Comparison of ENCODE assay signal across 13 mouse cellular contexts in genomic region chr2:28606601-28607340, GRCm38 (mm10). TPM values are rescaled to one million over a fixed set of nuclear protein-coding genes. Genes with fewer than 3 reads are reported as not detected.
DNase-seq lines count a peak whose midpoint lies in the region; ATAC-seq and TF ChIP-seq lines count a peak whose summit lies in the region.
"Had no signal": no experiment of that assay in that cellular context is flagged by ENCODE, and none has a peak within 500 bp of the region (broad histone marks: within the 10 kb centered on the region; RNA-seq: fewer than 3 reads in every experiment).

No protein-coding gene starts in this region.

- H3K36me3 ChIP-seq in hindbrain, embryonic 11.5 days (ENCODE audit: control insufficient read depth, insufficient read depth, low read length) = no peaks in the 10 kb centered on the region
- no peaks in the 10 kb centered on the region for H3K36me3 ChIP-seq in hindbrain, embryonic 14.5 days (replicated peaks; ENCODE audit: control insufficient read depth, insufficient read depth)
- H3K36me3 ChIP-seq in E14TG2a.4 (ENCODE audit: insufficient read depth, low read length) = no peaks in the 10 kb centered on the region
- H3K36me3 ChIP-seq in liver, embryonic 15.5 days (replicated peaks) = peaks cover 40% of the 10 kb centered on the region
- H3K36me3 ChIP-seq: embryonic facial prominence, embryonic 15.5 days had no signal

- no peak overlapping the region for H3K27ac ChIP-seq in hindbrain, embryonic 11.5 days (ENCODE audit: low read depth, low read length)
- no peak overlapping the region for H3K27ac ChIP-seq in hindbrain, embryonic 14.5 days
- H3K27ac ChIP-seq in liver, embryonic 15.5 days (replicated peaks) = peak overlapping the region; percentile 84
- H3K27ac ChIP-seq: embryonic facial prominence, embryonic 15.5 days; macrophage had no signal

- TF ChIP-seq CTCF in E14TG2a.4 (conservative IDR thresholded peaks at IDR 0.05; ENCODE audit: low read length) = peak; percentile 42
- TF ChIP-seq CTCF in brain, embryonic 14.5 days (IDR thresholded peaks at IDR 0.05; ENCODE audit: borderline replicate concordance, extremely low read depth, insufficient read depth, insufficient read length) = peak; percentile 43; the same call in 1 of the 2 replicates

- no peaks in the 10 kb centered on the region for H3K9me3 ChIP-seq in hindbrain, embryonic 11.5 days (ENCODE audit: control insufficient read depth, low read length)
- H3K9me3 ChIP-seq in hindbrain, embryonic 14.5 days (ENCODE audit: control insufficient read depth, low read length) = no peaks in the 10 kb centered on the region
- H3K9me3 ChIP-seq in E14TG2a.4 (ENCODE audit: low read length) = no peaks in the 10 kb centered on the region
- no peaks in the 10 kb centered on the region for H3K9me3 ChIP-seq in liver, embryonic 15.5 days (replicated peaks)
- H3K9me3 ChIP-seq: embryonic facial prominence, embryonic 15.5 days had no signal

- DNase-seq in hindbrain, embryonic 11.5 days (ENCODE audit: low spot score) = peak; percentile 28
- no peak for DNase-seq in hindbrain, embryonic 14.5 days (ENCODE audit: low spot score)
- DNase-seq in brain, embryonic 14.5 days (ENCODE audit: low read depth) = peak; percentile 18
- no peak for DNase-seq in urinary bladder, postnatal 25 days (ENCODE audit: low spot score)
- DNase-seq in adrenal gland, adult 2 months = no peak
- DNase-seq: heart, postnatal 14 days; kidney, postnatal 10 days; right cerebral cortex, adult 18-20 months had no signal

- no peak overlapping the region for H3K4me2 ChIP-seq in hindbrain, embryonic 11.5 days (replicated peaks; ENCODE audit: low read depth, low read length)
- H3K4me2 ChIP-seq in hindbrain, embryonic 14.5 days (replicated peaks) = no peak overlapping the region
- 0 out of 2 replicates have a peak overlapping the region, but pooled peaks have one; percentile 36 for H3K4me2 ChIP-seq in liver, embryonic 15.5 days
- H3K4me2 ChIP-seq: embryonic facial prominence, embryonic 15.5 days had no signal

- 65% methylated on average over 8 of the region's 8 CpGs for WGBS in hindbrain, embryonic 11.5 days
- WGBS in hindbrain, embryonic 14.5 days = 63% methylated on average over 8 of the region's 8 CpGs
- WGBS in liver, embryonic 15.5 days (ENCODE audit: insufficient replicate concordance) = 51% methylated on average over 8 of the region's 8 CpGs

- H3K4me1 ChIP-seq in hindbrain, embryonic 11.5 days (replicated peaks; ENCODE audit: control insufficient read depth, insufficient read depth, low read length) = no peaks in the 10 kb centered on the region
- H3K4me1 ChIP-seq in hindbrain, embryonic 14.5 days (replicated peaks; ENCODE audit: control insufficient read depth, insufficient read depth, low read length) = no peaks in the 10 kb centered on the region
- H3K4me1 ChIP-seq in E14TG2a.4 (replicated peaks; ENCODE audit: low read depth, low read length) = peaks cover 63% of the 10 kb centered on the region
- H3K4me1 ChIP-seq in liver, embryonic 15.5 days (replicated peaks) = peaks cover 93% of the 10 kb centered on the region

- TF ChIP-seq POLR2A in brain, embryonic 14.5 days (IDR thresholded peaks at IDR 0.05; ENCODE audit: borderline replicate concordance, extremely low read depth, insufficient read depth, insufficient read length, poor library complexity, severe bottlenecking) = no peak

- no peak for ATAC-seq in hindbrain, embryonic 11.5 days (ENCODE audit: low FRiP score)
- no peak for ATAC-seq in hindbrain, embryonic 14.5 days (ENCODE audit: low FRiP score)
- no peak for ATAC-seq in liver, embryonic 15.5 days (ENCODE audit: insufficient read depth)

- no peak overlapping the region for H3K4me3 ChIP-seq in hindbrain, embryonic 11.5 days (ENCODE audit: low read depth, low read length)
- H3K4me3 ChIP-seq in hindbrain, embryonic 14.5 days (replicated peaks; ENCODE audit: low read length) = no peak overlapping the region
- H3K4me3 ChIP-seq in E14TG2a.4 (replicated peaks; ENCODE audit: low read length) = 0 out of 2 replicates have a peak overlapping the region, but pooled peaks have one; percentile 26
- no peak overlapping the region for H3K4me3 ChIP-seq in liver, embryonic 15.5 days (replicated peaks)
- H3K4me3 ChIP-seq: embryonic facial prominence, embryonic 15.5 days had no signal

- H3K9ac ChIP-seq in hindbrain, embryonic 11.5 days (ENCODE audit: low read depth, low read length) = no peak overlapping the region
- H3K9ac ChIP-seq in hindbrain, embryonic 14.5 days = no peak overlapping the region
- peak overlapping the region; percentile 35; the same call in 1 of the 2 replicates for H3K9ac ChIP-seq in liver, embryonic 15.5 days
- H3K9ac ChIP-seq: embryonic facial prominence, embryonic 15.5 days had no signal

- no peaks in the 10 kb centered on the region; the same call in 1 of the 2 replicates for H3K27me3 ChIP-seq in hindbrain, embryonic 11.5 days (ENCODE audit: control insufficient read depth, insufficient read depth, low read length)
- no peaks in the 10 kb centered on the region for H3K27me3 ChIP-seq in hindbrain, embryonic 14.5 days (ENCODE audit: control insufficient read depth, insufficient read depth, low read length)
- H3K27me3 ChIP-seq in E14TG2a.4 (ENCODE audit: insufficient read depth, low read length) = peaks cover 43% of the 10 kb centered on the region
- H3K27me3 ChIP-seq in liver, embryonic 15.5 days = no peaks in the 10 kb centered on the region
- H3K27me3 ChIP-seq: embryonic facial prominence, embryonic 15.5 days had no signal

RNA-seq across cellular contexts. Expression of gene Gfi1b, which starts 15.0 kb away (rescaled TPM):
- polyA plus RNA-seq in hindbrain, embryonic 11.5 days (2014; fragmentation: Nextera tagmentation; extraction: Ambion mirVana) = 2.6 and 3.1 TPM in 2 replicates
- not detected in 2 replicates for polyA plus RNA-seq in hindbrain, embryonic 14.5 days (2014; fragmentation: Nextera tagmentation; extraction: Ambion mirVana)
- 0.09 and 0.33 TPM in 2 replicates for polyA plus RNA-seq in brain, embryonic 14.5 days (2012; rRNA removed)
- 88.2 and 91.9 TPM in 2 replicates for polyA plus RNA-seq in liver, embryonic 15.5 days (2015; fragmentation: Nextera tagmentation; extraction: Ambion mirVana)
- total RNA-seq in adrenal gland, adult 2 months (2021) = not detected
- polyA plus RNA-seq in adrenal gland, adult 2 months (2012; rRNA removed) = 0.15 and 0.22 TPM in 2 replicates
- total RNA-seq: heart, postnatal 14 days; left cerebral cortex, postnatal 25 days had no signal
- polyA plus RNA-seq: embryonic facial prominence, embryonic 15.5 days had no signal

RNA-seq across cellular contexts. Expression of gene Gtf3c5, which starts 23.2 kb away (rescaled TPM):
- 38.1 and 38.2 TPM in 2 replicates for polyA plus RNA-seq in hindbrain, embryonic 11.5 days (2014; fragmentation: Nextera tagmentation; extraction: Ambion mirVana)
- 28.6 and 29.3 TPM in 2 replicates for polyA plus RNA-seq in hindbrain, embryonic 14.5 days (2014; fragmentation: Nextera tagmentation; extraction: Ambion mirVana)
- 45.9 and 51.4 TPM in 2 replicates for polyA plus RNA-seq in brain, embryonic 14.5 days (2012; rRNA removed)
- polyA plus RNA-seq in liver, embryonic 15.5 days (2015; fragmentation: Nextera tagmentation; extraction: Ambion mirVana) = 12.6 and 14.3 TPM in 2 replicates
- total RNA-seq in adrenal gland, adult 2 months (2021) = 10 to 100 TPM; 15.4 to 21.6 TPM
- 14.8 and 16.0 TPM in 2 replicates for polyA plus RNA-seq in adrenal gland, adult 2 months (2012; rRNA removed)

RNA-seq across cellular contexts. Expression of gene Tsc1, which starts 34.3 kb away (rescaled TPM):
- polyA plus RNA-seq in hindbrain, embryonic 11.5 days (2014; fragmentation: Nextera tagmentation; extraction: Ambion mirVana) = 22.4 and 25.1 TPM in 2 replicates
- 29.2 and 29.4 TPM in 2 replicates for polyA plus RNA-seq in hindbrain, embryonic 14.5 days (2014; fragmentation: Nextera tagmentation; extraction: Ambion mirVana)
- 35.8 and 40.6 TPM in 2 replicates for polyA plus RNA-seq in brain, embryonic 14.5 days (2012; rRNA removed)
- 8.9 and 10.0 TPM in 2 replicates for polyA plus RNA-seq in liver, embryonic 15.5 days (2015; fragmentation: Nextera tagmentation; extraction: Ambion mirVana)
- total RNA-seq in adrenal gland, adult 2 months (2021) = 10 to 100 TPM; 17.8 to 19.3 TPM
- 7.8 and 8.3 TPM in 2 replicates for polyA plus RNA-seq in adrenal gland, adult 2 months (2012; rRNA removed)

RNA-seq across cellular contexts. Expression of gene Cel, which starts 43.6 kb away (rescaled TPM):
- polyA plus RNA-seq in hindbrain, embryonic 11.5 days (2014; fragmentation: Nextera tagmentation; extraction: Ambion mirVana) = not detected in 2 replicates
- polyA plus RNA-seq in hindbrain, embryonic 14.5 days (2014; fragmentation: Nextera tagmentation; extraction: Ambion mirVana) = not detected in 2 replicates
- 0.10 and 0.14 TPM in 2 replicates for polyA plus RNA-seq in brain, embryonic 14.5 days (2012; rRNA removed)
- 0.45 and 5.1 TPM in 2 replicates for polyA plus RNA-seq in liver, embryonic 15.5 days (2015; fragmentation: Nextera tagmentation; extraction: Ambion mirVana)
- total RNA-seq in adrenal gland, adult 2 months (2021) = under 1 TPM in 1 of 2 experiments, not detected in 1; 0.14 TPM
- 0.06 TPM in 1 of 2 replicates, not detected in the other for polyA plus RNA-seq in adrenal gland, adult 2 months (2012; rRNA removed)
- total RNA-seq: heart, postnatal 14 days; left cerebral cortex, postnatal 25 days had no signal
- polyA plus RNA-seq: macrophage had no signal

Comparison
In these comparisons a context has a peak if more than half of its experiments do, and no peak if none do; other contexts are left out.
1. DNase-seq: peak in hindbrain, embryonic 11.5 days (single experiment) and brain, embryonic 14.5 days (single experiment); none in hindbrain, embryonic 14.5 days (single experiment), urinary bladder, postnatal 25 days (single experiment) and adrenal gland, adult 2 months (single experiment).
2. RNA of gene Gfi1b, which starts 15.0 kb away (polyA plus RNA-seq): 88.2 to 91.9 TPM in liver, embryonic 15.5 days; 2.6 to 3.1 TPM in hindbrain, embryonic 11.5 days, 0.09 to 0.33 TPM in brain, embryonic 14.5 days, 0.15 to 0.22 TPM in adrenal gland, adult 2 months and not detected in hindbrain, embryonic 14.5 days; every median in the first group is over 10 times any median in the second.